Mouse (Mus musculus): ENCODE data around the gene Map3k11. TPM values are rescaled to one million over a fixed set of nuclear protein-coding genes. Genes with fewer than 3 reads are reported as not detected.

Map3k11 gene
- polyA plus RNA-seq, 1 experiment = 19.0 TPM

- no peak overlapping the region for H3K4me3 ChIP-seq
- peaks cover 36% of the 10 kb centered on the region for H3K36me3 ChIP-seq (ENCODE audit: control insufficient read depth, insufficient read depth)
- H3K79me2 ChIP-seq (ENCODE audit: control insufficient read depth, insufficient read depth) = peaks cover 27% of the 10 kb centered on the region
- no peaks in the 10 kb centered on the region for H3K27me3 ChIP-seq (ENCODE audit: control insufficient read depth, insufficient read depth, insufficient read length)
- no peak overlapping the region for H3K4me2 ChIP-seq (ENCODE audit: low read depth)
- no peak overlapping the region for H3ac ChIP-seq (ENCODE audit: control insufficient read depth, insufficient read length)
- TF ChIP-seq CEBPB (IDR thresholded peaks at IDR 0.05; ENCODE audit: insufficient read depth, poor library complexity, severe bottlenecking) (no peak), POLR2A (IDR thresholded peaks at IDR 0.05; ENCODE audit: insufficient read length, low read depth) (no peak), TCF12 (IDR thresholded peaks at IDR 0.05; ENCODE audit: insufficient read depth, poor library complexity, severe bottlenecking) (no peak), POLR2AphosphoS2 (IDR thresholded peaks at IDR 0.05; ENCODE audit: insufficient read length, low read depth) (no peak), E2F4 (IDR thresholded peaks at IDR 0.05; ENCODE audit: insufficient read depth) (no peak), TCF3 (IDR thresholded peaks at IDR 0.05; ENCODE audit: insufficient read length, low read depth) (no peak), MAX (IDR thresholded peaks at IDR 0.05; ENCODE audit: low read depth) (no peak)
Measured at GRCm38 (mm10) chr19:5711218-5711617, 22.7 kb downstream of the Map3k11 start.

GRCm38 (mm10) chr19:5711907-5712460 lies 23.4 kb downstream of the Map3k11 start:
- Histone ChIP-seq H3K27me3 (ENCODE audit: control insufficient read depth, insufficient read depth, insufficient read length) (no peaks in the 10 kb centered on the region), H3K4me2 (ENCODE audit: low read depth) (no peak overlapping the region), H3ac (ENCODE audit: control insufficient read depth, insufficient read length) (no peak overlapping the region), H3K79me2 (ENCODE audit: control insufficient read depth, insufficient read depth) (peaks cover 27% of the 10 kb centered on the region), H3K4me3 (no peak overlapping the region), H3K36me3 (ENCODE audit: control insufficient read depth, insufficient read depth) (peaks cover 41% of the 10 kb centered on the region)
- TF ChIP-seq REST (IDR thresholded peaks at IDR 0.05; ENCODE audit: insufficient read depth, insufficient read length) = no peak
- TF ChIP-seq CEBPB (IDR thresholded peaks at IDR 0.05; ENCODE audit: insufficient read depth, poor library complexity, severe bottlenecking) = no peak
- no peak for TF ChIP-seq POLR2A (IDR thresholded peaks at IDR 0.05; ENCODE audit: insufficient read length, low read depth)
- TF ChIP-seq MYOD1 (IDR thresholded peaks at IDR 0.05; ENCODE audit: control insufficient read depth in 1 of 3, insufficient read length in 2 of 3, low read depth in 2 of 3) = no peak
- no peak for TF ChIP-seq TCF3 (IDR thresholded peaks at IDR 0.05; ENCODE audit: insufficient read length, low read depth)
- no peak for TF ChIP-seq E2F4 (IDR thresholded peaks at IDR 0.05; ENCODE audit: insufficient read depth)
- no peak for TF ChIP-seq MYOG (IDR thresholded peaks at IDR 0.05; ENCODE audit: control insufficient read depth in 1 of 3, insufficient read depth in 1 of 3, insufficient read length in 2 of 3, low read depth in 2 of 3)
- no peak for TF ChIP-seq MAX (IDR thresholded peaks at IDR 0.05; ENCODE audit: low read depth)
- no peak for TF ChIP-seq USF1 (IDR thresholded peaks at IDR 0.05; ENCODE audit: low read depth)
- TF ChIP-seq SRF (IDR thresholded peaks at IDR 0.05; ENCODE audit: control insufficient read depth, insufficient read length, low read depth) = no peak
- no peak for TF ChIP-seq TCF12 (IDR thresholded peaks at IDR 0.05; ENCODE audit: insufficient read depth, poor library complexity, severe bottlenecking)
- TF ChIP-seq POLR2AphosphoS2 (IDR thresholded peaks at IDR 0.05; ENCODE audit: insufficient read length, low read depth) = no peak

GRCm38 (mm10) chr19:5713255-5713654 lies 24.7 kb downstream of the Map3k11 start:
- no peak overlapping the region for H3ac ChIP-seq (ENCODE audit: control insufficient read depth, insufficient read length)
- peaks cover 37% of the 10 kb centered on the region for H3K36me3 ChIP-seq (ENCODE audit: control insufficient read depth, insufficient read depth)
- peaks cover 27% of the 10 kb centered on the region for H3K79me2 ChIP-seq (ENCODE audit: control insufficient read depth, insufficient read depth)
- H3K4me2 ChIP-seq (ENCODE audit: low read depth) = peak overlapping the region; percentile 55
- H3K27me3 ChIP-seq (ENCODE audit: control insufficient read depth, insufficient read depth, insufficient read length) = no peaks in the 10 kb centered on the region
- no peak overlapping the region for H3K4me3 ChIP-seq
- TF ChIP-seq E2F4 (IDR thresholded peaks at IDR 0.05; ENCODE audit: insufficient read depth) (no peak), MYOD1 (IDR thresholded peaks at IDR 0.05; ENCODE audit: control insufficient read depth in 1 of 3, insufficient read length in 2 of 3, low read depth in 2 of 3) (no peak), POLR2AphosphoS2 (IDR thresholded peaks at IDR 0.05; ENCODE audit: insufficient read length, low read depth) (no peak), TCF12 (IDR thresholded peaks at IDR 0.05; ENCODE audit: insufficient read depth, poor library complexity, severe bottlenecking) (no peak), CEBPB (IDR thresholded peaks at IDR 0.05; ENCODE audit: insufficient read depth, poor library complexity, severe bottlenecking) (no peak), REST (IDR thresholded peaks at IDR 0.05; ENCODE audit: insufficient read depth, insufficient read length) (no peak), SRF (IDR thresholded peaks at IDR 0.05; ENCODE audit: control insufficient read depth, insufficient read length, low read depth) (no peak), MYOG (IDR thresholded peaks at IDR 0.05; ENCODE audit: control insufficient read depth in 1 of 3, insufficient read depth in 1 of 3, insufficient read length in 2 of 3, low read depth in 2 of 3) (no peak), TCF3 (IDR thresholded peaks at IDR 0.05; ENCODE audit: insufficient read length, low read depth) (no peak), POLR2A (IDR thresholded peaks at IDR 0.05; ENCODE audit: insufficient read length, low read depth) (no peak), MAX (IDR thresholded peaks at IDR 0.05; ENCODE audit: low read depth) (no peak), USF1 (IDR thresholded peaks at IDR 0.05; ENCODE audit: low read depth) (no peak)

DNA sequence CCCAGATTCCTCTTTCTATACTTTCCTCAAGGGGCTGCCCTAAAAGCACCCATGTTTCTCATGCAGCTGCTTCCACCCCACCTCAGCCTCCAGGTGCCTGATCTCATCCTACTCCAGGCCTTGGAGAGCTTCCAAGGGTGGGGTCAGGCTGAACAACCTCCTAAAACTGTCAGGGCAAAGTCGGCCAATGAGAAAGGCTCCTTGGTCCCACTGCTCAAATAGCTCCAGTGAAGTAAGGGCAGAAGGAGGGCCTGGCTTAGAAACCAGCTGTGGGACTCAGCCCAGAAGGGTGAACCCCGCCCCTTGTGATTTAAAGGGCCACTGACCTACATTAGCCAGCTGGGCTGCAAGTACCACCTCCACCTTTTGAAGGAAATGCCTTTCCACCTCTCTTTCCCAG lies 25.2 kb downstream of the Map3k11 start:
- no peak overlapping the region for H3ac ChIP-seq (ENCODE audit: control insufficient read depth, insufficient read length)
- no peak overlapping the region for H3K4me3 ChIP-seq
- H3K27me3 ChIP-seq (ENCODE audit: control insufficient read depth, insufficient read depth, insufficient read length) = no peaks in the 10 kb centered on the region
- no peak for TF ChIP-seq MAX (IDR thresholded peaks at IDR 0.05; ENCODE audit: low read depth)
- TF ChIP-seq POLR2A (IDR thresholded peaks at IDR 0.05; ENCODE audit: insufficient read length, low read depth) = peak; percentile 5
- TF ChIP-seq MYOG (IDR thresholded peaks at IDR 0.05; ENCODE audit: control insufficient read depth in 1 of 3, insufficient read depth in 1 of 3, insufficient read length in 2 of 3, low read depth in 2 of 3) = peak in 1 of 3 experiments; percentile 50
- peak overlapping the region; percentile 55 for H3K4me2 ChIP-seq (ENCODE audit: low read depth)
- peaks cover 27% of the 10 kb centered on the region for H3K79me2 ChIP-seq (ENCODE audit: control insufficient read depth, insufficient read depth)
- H3K36me3 ChIP-seq (ENCODE audit: control insufficient read depth, insufficient read depth) = peaks cover 36% of the 10 kb centered on the region
